Mouse (Mus musculus) liver, embryonic 13.5 days (tissue): ENCODE data around the gene 1810062G17Rik. TPM values are rescaled to one million over a fixed set of nuclear protein-coding genes. Genes with fewer than 3 reads are reported as not detected.

Experiments used
- ATAC-seq: fragments of 200-750 bp; cut with Nextera tagmentation; 2 replicates; pipeline ENCODE4 v1.8.0; 2017; ENCODE audit warnings: low read depth, mild to moderate bottlenecking, moderate number of reproducible peaks, moderate library complexity
- DNase-seq: peaks from one replicate; pipeline ENCODE4 v3.0.0; 2022
- H3K27ac ChIP-seq: fragments of 300-500 bp; sonication (generic); 2 replicates; pipeline ENCODE4 v1.5.1; 2015; ENCODE audit warnings: moderate library complexity, mild to moderate bottlenecking, inconsistent platforms
- H3K27me3 ChIP-seq: fragments of 300-500 bp; sonication (generic); 2 replicates; pipeline ENCODE4 v1.6.1; 2015; ENCODE audit warnings: mild to moderate bottlenecking, inconsistent platforms
- H3K36me3 ChIP-seq: fragments of 300-500 bp; sonication (generic); 2 replicates; pipeline ENCODE4 v1.6.1; 2015; ENCODE audit warnings: mild to moderate bottlenecking, inconsistent platforms
- H3K4me1 ChIP-seq: fragments of 300-500 bp; sonication (generic); replicated peaks from 2 replicates; pipeline ENCODE4 v1.6.1; 2015; ENCODE audit warnings: inconsistent platforms
- H3K4me2 ChIP-seq: fragments of 300-500 bp; sonication (generic); 2 replicates; pipeline ENCODE4 v1.6.1; 2015; ENCODE audit warnings: inconsistent platforms, mild to moderate bottlenecking, moderate library complexity
- H3K4me3 ChIP-seq: fragments of 300-500 bp; sonication (generic); replicated peaks from 2 replicates; pipeline ENCODE4 v1.5.1; 2015; ENCODE audit warnings: mild to moderate bottlenecking, inconsistent platforms
- H3K9ac ChIP-seq: fragments of 300-500 bp; sonication (generic); 2 replicates; pipeline ENCODE4 v1.6.1; 2015; ENCODE audit warnings: mild to moderate bottlenecking, inconsistent platforms
- H3K9me3 ChIP-seq: fragments of 300-500 bp; sonication (generic); replicated peaks from 2 replicates; pipeline ENCODE4 v1.6.1; 2016; ENCODE audit warnings: inconsistent platforms
- WGBS: fragments of 180-500 bp; shearing (Covaris S2); methylation state at CpG from one replicate; pipeline ENCODE4 v1.1.7; 2015; ENCODE audit not compliant: insufficient replicate concordance; 5-methylcytosine and 5-hydroxymethylcytosine counted together
- polyA plus RNA-seq: library from polyadenylated mRNA; unstranded; fragments of >200 nt; fragmentation: Nextera tagmentation; extraction: Ambion mirVana; gene quantifications from 2 replicates; pipeline ENCODE4 v1.2.1, GENCODE M21; 2015

The 1810062G17Rik gene
- polyA plus RNA-seq: 0.85 and 0.90 TPM in 2 replicates

- H3K4me2 ChIP-seq: peak within 1 kb of the TSS; percentile 83
- H3K9ac ChIP-seq: peak within 1 kb of the TSS; percentile 74
- peak within 1 kb of the TSS; percentile 68 for H3K27ac ChIP-seq
- DNase-seq (peak; percentile 95), ATAC-seq (peak; percentile 97)
- H3K4me3 ChIP-seq: peak within 1 kb of the TSS; percentile 65
- H3K27me3 ChIP-seq: no peaks in the 10 kb centered on the region
- no peaks in the 10 kb centered on the region for H3K9me3 ChIP-seq
- peaks cover 34% of the 10 kb centered on the region for H3K4me1 ChIP-seq
- WGBS: under 1% methylated on average over 32 of the region's 32 CpGs
- no peaks in the 10 kb centered on the region for H3K36me3 ChIP-seq
Observed at GRCm38 (mm10) chr3:36475532-36476087, at the start of gene 1810062G17Rik, which contains the start of gene Anxa5. Gene 1810062G17Rik (plus strand): TSS chr3:36475937. Gene Anxa5 (minus strand): TSS chr3:36475894.

DNA sequence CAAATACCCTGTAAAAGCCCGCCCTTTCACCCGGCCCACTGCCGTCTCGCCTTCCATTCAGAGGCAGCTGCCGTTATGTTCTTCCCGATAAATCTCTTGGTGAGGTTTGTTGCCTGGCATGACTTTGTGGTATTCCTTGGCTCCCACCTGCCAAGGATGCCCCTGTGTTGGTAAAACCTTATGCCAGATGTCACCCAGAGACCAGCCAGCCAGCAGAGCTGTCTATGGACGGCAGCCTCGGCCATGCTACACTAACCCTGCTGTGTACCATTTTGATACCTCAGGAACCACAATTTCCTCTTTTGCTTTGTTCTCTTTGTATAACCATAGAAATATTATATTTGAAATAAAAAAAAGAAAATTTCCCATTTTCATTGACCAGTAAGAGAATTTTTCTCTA lies 48.4 kb upstream of the 1810062G17Rik start:
- H3K9ac ChIP-seq: no peak overlapping the region
- ATAC-seq: no peak
- H3K4me3 ChIP-seq: no peak overlapping the region
- WGBS: 77% methylated on average over 8 of the region's 8 CpGs
- no peak overlapping the region for H3K27ac ChIP-seq
- no peaks in the 10 kb centered on the region for H3K36me3 ChIP-seq
- no peak for DNase-seq
- no peaks in the 10 kb centered on the region for H3K9me3 ChIP-seq
- no peaks in the 10 kb centered on the region for H3K27me3 ChIP-seq
- no peak overlapping the region for H3K4me2 ChIP-seq
- H3K4me1 ChIP-seq: no peaks in the 10 kb centered on the region

GRCm38 (mm10) chr3:36430360-36430759 lies 45.4 kb upstream of the 1810062G17Rik start:
- Histone ChIP-seq H3K9ac (no peak overlapping the region), H3K27me3 (no peaks in the 10 kb centered on the region), H3K4me1 (no peaks in the 10 kb centered on the region), H3K4me3 (no peak overlapping the region), H3K9me3 (no peaks in the 10 kb centered on the region), H3K27ac (no peak overlapping the region), H3K4me2 (no peak overlapping the region), H3K36me3 (no peaks in the 10 kb centered on the region)
- WGBS: 22% methylated on average over 1 of the region's 1 CpGs
- ATAC-seq (no peak), DNase-seq (no peak)

DNA sequence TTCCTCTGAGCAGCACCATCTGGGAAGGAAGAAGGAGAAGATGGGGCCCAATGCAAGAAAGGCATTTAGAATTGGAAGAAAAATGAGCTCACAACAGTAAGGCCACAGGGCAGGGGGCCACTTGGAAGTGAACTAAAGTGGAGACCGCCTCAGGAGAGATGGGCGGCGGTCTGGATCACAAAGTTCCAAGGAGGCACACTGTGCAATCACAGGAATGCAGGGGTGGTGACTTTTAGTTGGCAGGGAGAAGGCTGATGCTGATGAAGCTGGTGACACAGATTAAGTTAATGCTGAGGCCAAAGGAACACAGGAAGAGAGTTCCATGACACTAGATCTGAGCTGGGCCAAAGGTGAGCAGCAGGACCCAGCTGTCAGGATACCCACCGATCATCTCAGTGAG lies 35.5 kb upstream of the 1810062G17Rik start:
- no peak for ATAC-seq
- Histone ChIP-seq H3K27ac (no peak overlapping the region), H3K27me3 (no peaks in the 10 kb centered on the region), H3K36me3 (no peaks in the 10 kb centered on the region), H3K4me3 (no peak overlapping the region), H3K9me3 (no peaks in the 10 kb centered on the region), H3K9ac (no peak overlapping the region), H3K4me2 (no peak overlapping the region), H3K4me1 (no peaks in the 10 kb centered on the region)
- 61% methylated on average over 4 of the region's 4 CpGs for WGBS
- DNase-seq: no peak

GRCm38 (mm10) chr3:36442426-36442825 lies 33.3 kb upstream of the 1810062G17Rik start:
- ATAC-seq: no peak
- Histone ChIP-seq H3K4me3 (no peak overlapping the region), H3K9ac (no peak overlapping the region), H3K36me3 (no peaks in the 10 kb centered on the region), H3K27me3 (no peaks in the 10 kb centered on the region), H3K27ac (no peak overlapping the region), H3K4me2 (no peak overlapping the region), H3K4me1 (no peaks in the 10 kb centered on the region), H3K9me3 (no peaks in the 10 kb centered on the region)
- DNase-seq: no peak
- WGBS: 0% methylated on average over 2 of the region's 2 CpGs

- ATAC-seq (no peak), DNase-seq (no peak)
- H3K9ac ChIP-seq: no peak overlapping the region
- no peak overlapping the region for H3K4me3 ChIP-seq
- H3K9me3 ChIP-seq: no peaks in the 10 kb centered on the region
- peaks cover 5% of the 10 kb centered on the region; the same call in 1 of the 2 replicates for H3K4me1 ChIP-seq
- H3K4me2 ChIP-seq: no peak overlapping the region
- no peak overlapping the region for H3K27ac ChIP-seq
- H3K36me3 ChIP-seq: peaks cover 9% of the 10 kb centered on the region; the same call in 1 of the 2 replicates
- H3K27me3 ChIP-seq: no peaks in the 10 kb centered on the region
- 67% methylated on average over 3 of the region's 3 CpGs for WGBS
Observed at GRCm38 (mm10) chr3:36446041-36446440, 29.7 kb upstream of the 1810062G17Rik start.

DNA sequence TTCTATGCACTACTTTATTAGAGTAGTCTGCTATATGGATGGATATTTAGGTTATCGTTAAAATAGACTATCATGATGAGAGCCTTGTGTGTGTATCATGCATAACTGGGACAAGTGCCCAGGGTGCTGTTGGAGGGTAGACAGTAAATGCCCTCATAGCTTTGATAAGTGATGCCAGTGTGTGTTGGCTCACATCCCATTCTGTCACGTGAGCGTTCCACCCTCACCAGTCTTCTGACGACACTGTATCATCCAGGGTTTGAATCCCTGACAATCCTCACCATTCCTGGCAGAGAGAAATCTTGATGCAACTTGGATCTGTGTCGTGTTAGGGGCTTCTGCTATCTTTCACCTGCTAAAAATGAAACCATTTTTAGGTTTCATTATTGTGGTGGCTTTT lies 29.2 kb upstream of the 1810062G17Rik start:
- 53% methylated on average over 5 of the region's 5 CpGs for WGBS

DNA sequence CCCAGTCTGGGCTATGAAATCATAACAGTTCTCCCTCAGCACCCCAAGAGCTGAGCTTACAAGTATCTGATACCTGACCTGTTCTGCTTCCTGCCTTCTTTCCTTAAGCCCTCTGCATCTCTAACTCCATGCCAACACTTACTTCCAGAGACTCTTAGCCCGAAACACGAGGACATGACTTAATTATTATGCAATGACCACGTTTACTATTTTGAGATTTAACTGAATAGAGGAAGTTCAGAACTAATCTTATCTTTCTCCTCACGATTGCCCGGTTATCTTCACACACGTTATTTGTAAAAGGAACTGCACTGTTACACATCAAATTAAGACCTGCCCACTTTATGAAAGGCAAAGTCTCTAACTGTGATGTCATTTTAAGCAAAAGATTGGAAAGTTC lies 28.8 kb upstream of the 1810062G17Rik start:
- H3K27me3 ChIP-seq: no peaks in the 10 kb centered on the region
- ATAC-seq (no peak), DNase-seq (no peak)
- 7% methylated on average over 6 of the region's 6 CpGs for WGBS
- no peak overlapping the region for H3K4me3 ChIP-seq
- peaks cover 9% of the 10 kb centered on the region; the same call in 1 of the 2 replicates for H3K36me3 ChIP-seq
- no peak overlapping the region for H3K4me2 ChIP-seq
- no peak overlapping the region for H3K9ac ChIP-seq
- peaks cover 5% of the 10 kb centered on the region; the same call in 1 of the 2 replicates for H3K4me1 ChIP-seq
- no peaks in the 10 kb centered on the region for H3K9me3 ChIP-seq
- H3K27ac ChIP-seq: no peak overlapping the region

More for the DNA sequence above, 29.2 kb upstream of the 1810062G17Rik start:
- DNase-seq: no peak
- no peak overlapping the region for H3K4me3 ChIP-seq
- no peak for ATAC-seq
- H3K27me3 ChIP-seq: no peaks in the 10 kb centered on the region
- H3K36me3 ChIP-seq: peaks cover 9% of the 10 kb centered on the region; the same call in 1 of the 2 replicates
- H3K9ac ChIP-seq: no peak overlapping the region
- H3K4me1 ChIP-seq: peaks cover 5% of the 10 kb centered on the region; the same call in 1 of the 2 replicates
- no peak overlapping the region for H3K27ac ChIP-seq
- no peak overlapping the region for H3K4me2 ChIP-seq
- H3K9me3 ChIP-seq: no peaks in the 10 kb centered on the region

- H3K4me2 ChIP-seq: no peak overlapping the region
- peaks cover 5% of the 10 kb centered on the region; the same call in 1 of the 2 replicates for H3K4me1 ChIP-seq
- no peak overlapping the region for H3K4me3 ChIP-seq
- no peak for DNase-seq
- no peaks in the 10 kb centered on the region for H3K27me3 ChIP-seq
- no peak overlapping the region for H3K9ac ChIP-seq
- peaks cover 12% of the 10 kb centered on the region; the same call in 1 of the 2 replicates for H3K36me3 ChIP-seq
- H3K9me3 ChIP-seq: no peaks in the 10 kb centered on the region
- ATAC-seq: no peak
- WGBS: 33% methylated on average over 20 of the region's 20 CpGs
- H3K27ac ChIP-seq: no peak overlapping the region
Observed at GRCm38 (mm10) chr3:36449292-36450165, 26.2 kb upstream of the 1810062G17Rik start.

DNA sequence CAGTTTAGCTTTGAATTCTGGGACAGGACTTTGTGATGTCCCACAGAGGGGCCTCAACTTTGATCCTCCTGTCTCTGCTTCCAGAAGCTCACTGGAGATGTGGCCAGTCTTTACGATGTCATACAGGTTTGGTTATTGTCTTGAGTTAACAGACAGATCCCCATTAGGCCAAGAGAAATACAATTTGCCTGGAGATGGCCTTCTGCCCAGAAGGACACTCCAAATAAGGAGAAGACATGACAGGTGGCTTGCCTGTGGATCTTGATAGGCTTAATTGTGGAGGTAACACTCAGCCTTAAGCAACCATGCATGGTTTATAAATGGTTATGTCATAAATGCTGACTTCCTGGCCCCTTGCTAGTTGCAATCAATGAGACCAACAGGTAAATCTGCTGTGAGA lies 23.2 kb upstream of the 1810062G17Rik start:
- Histone ChIP-seq H3K9me3 (no peaks in the 10 kb centered on the region), H3K27me3 (no peaks in the 10 kb centered on the region), H3K4me2 (no peak overlapping the region), H3K4me3 (no peak overlapping the region), H3K9ac (no peak overlapping the region), H3K36me3 (peaks cover 19% of the 10 kb centered on the region), H3K4me1 (peaks cover 5% of the 10 kb centered on the region; the same call in 1 of the 2 replicates), H3K27ac (no peak overlapping the region)
- ATAC-seq (no peak), DNase-seq (no peak)
- WGBS: 85% methylated on average over 1 of the region's 1 CpGs

DNA sequence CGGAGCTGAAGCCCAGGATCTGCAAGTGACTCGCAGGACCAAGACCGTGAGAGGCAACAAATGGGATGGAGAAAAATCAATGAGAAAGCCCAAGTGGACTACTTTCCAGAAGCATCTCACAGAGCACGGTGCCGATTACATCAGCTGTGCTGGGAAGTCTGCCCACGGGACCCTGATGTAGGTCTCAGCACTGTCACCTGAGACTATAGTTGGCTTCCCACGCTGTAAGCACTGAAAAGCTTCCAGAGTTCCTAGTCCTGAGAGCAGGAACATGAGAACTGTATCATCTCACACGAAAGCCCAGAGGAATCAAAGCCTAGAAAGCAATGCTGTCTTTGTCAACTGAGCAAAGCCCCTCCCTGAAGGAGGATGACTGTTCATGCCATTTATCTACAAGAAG lies 20.6 kb upstream of the 1810062G17Rik start:
- Histone ChIP-seq H3K4me2 (no peak overlapping the region), H3K27me3 (no peaks in the 10 kb centered on the region), H3K9ac (no peak overlapping the region), H3K4me1 (no peaks in the 10 kb centered on the region), H3K27ac (no peak overlapping the region), H3K9me3 (no peaks in the 10 kb centered on the region), H3K36me3 (peaks cover 10% of the 10 kb centered on the region), H3K4me3 (no peak overlapping the region)
- 77% methylated on average over 8 of the region's 8 CpGs for WGBS
- ATAC-seq (no peak), DNase-seq (no peak)
